ENCODE assay signal across 18 mouse cellular contexts in genomic region chr5:92366565-92366964, GRCm38 (mm10). TPM values are rescaled to one million over a fixed set of nuclear protein-coding genes. Genes with fewer than 3 reads are reported as not detected.
"Had no signal": no experiment of that assay in that cellular context is flagged by ENCODE, and none has a peak within 500 bp of the region (broad histone marks: within the 10 kb centered on the region; RNA-seq: fewer than 3 reads in every experiment).

No protein-coding gene starts in this region.

- DNase-seq: kidney, adult 2 months; kidney, postnatal 14 days; left cerebral cortex, postnatal 4 days; lung, adult 18-20 months; lung, postnatal 36 days; spleen, adult 18-20 months; thymus, postnatal 4 days had no signal

- ATAC-seq: inflammation-experienced regulatory T-cells, adult 6 months; midbrain, embryonic 15.5 days had no signal

- H3K36me3 ChIP-seq: kidney, embryonic 15.5 days; midbrain, embryonic 15.5 days; neural tube, embryonic 12.5 days had no signal

- H3K9ac ChIP-seq: kidney, embryonic 15.5 days; midbrain, embryonic 15.5 days; neural tube, embryonic 12.5 days had no signal

- H3K9me3 ChIP-seq: kidney, embryonic 15.5 days; midbrain, embryonic 15.5 days; neural tube, embryonic 12.5 days had no signal

- H3K27ac ChIP-seq: kidney, embryonic 15.5 days; midbrain, embryonic 15.5 days; neural tube, embryonic 12.5 days had no signal

- H3K4me2 ChIP-seq: kidney, embryonic 15.5 days; midbrain, embryonic 15.5 days; neural tube, embryonic 12.5 days had no signal

- H3K4me3 ChIP-seq: kidney, embryonic 15.5 days; midbrain, embryonic 15.5 days; neural tube, embryonic 12.5 days had no signal

- H3K27me3 ChIP-seq: midbrain, embryonic 15.5 days; neural tube, embryonic 12.5 days had no signal

RNA-seq across cellular contexts. Expression of gene Cxcl10, which starts 17.9 kb away (rescaled TPM):
- total RNA-seq: layer of hippocampus, postnatal 14 days; left cerebral cortex, postnatal 10 days; left cerebral cortex, postnatal 4 days had no signal

RNA-seq across cellular contexts. Expression of gene Art3, which starts 34.9 kb away (rescaled TPM):
- total RNA-seq: neutrophil, adult 5-6 weeks had no signal

RNA-seq across cellular contexts. Expression of gene Cxcl9, which starts 38.7 kb away (rescaled TPM):
- total RNA-seq: layer of hippocampus, postnatal 14 days; left cerebral cortex, adult 18-20 months; left cerebral cortex, postnatal 10 days; left cerebral cortex, postnatal 4 days; monocyte, adult 5-6 weeks had no signal
- polyA plus RNA-seq: kidney, embryonic 15.5 days; lung, embryonic 16.5 days; midbrain, embryonic 15.5 days; neural tube, embryonic 12.5 days; stomach, embryonic 14.5 days had no signal
